Mouse (Mus musculus) ES-Bruce4 (cell line): Measurements from ENCODE around the gene Map3k14.

Experiments
- CTCF ChIP-seq: IDR thresholded peaks from one replicate; pipeline ENCODE4 v1.8.1; 2011; ENCODE audit warnings: low read depth, low read length
- EP300 ChIP-seq: IDR thresholded peaks from 2 replicates; pipeline ENCODE4 v1.6.1; 2011; ENCODE audit warnings: low read depth, low read length; ENCODE audit not compliant: insufficient read depth
- POLR2A ChIP-seq: IDR thresholded peaks from one replicate; pipeline ENCODE4 v1.8.1; 2011; ENCODE audit warnings: low read length; ENCODE audit not compliant: insufficient read depth

DNA sequence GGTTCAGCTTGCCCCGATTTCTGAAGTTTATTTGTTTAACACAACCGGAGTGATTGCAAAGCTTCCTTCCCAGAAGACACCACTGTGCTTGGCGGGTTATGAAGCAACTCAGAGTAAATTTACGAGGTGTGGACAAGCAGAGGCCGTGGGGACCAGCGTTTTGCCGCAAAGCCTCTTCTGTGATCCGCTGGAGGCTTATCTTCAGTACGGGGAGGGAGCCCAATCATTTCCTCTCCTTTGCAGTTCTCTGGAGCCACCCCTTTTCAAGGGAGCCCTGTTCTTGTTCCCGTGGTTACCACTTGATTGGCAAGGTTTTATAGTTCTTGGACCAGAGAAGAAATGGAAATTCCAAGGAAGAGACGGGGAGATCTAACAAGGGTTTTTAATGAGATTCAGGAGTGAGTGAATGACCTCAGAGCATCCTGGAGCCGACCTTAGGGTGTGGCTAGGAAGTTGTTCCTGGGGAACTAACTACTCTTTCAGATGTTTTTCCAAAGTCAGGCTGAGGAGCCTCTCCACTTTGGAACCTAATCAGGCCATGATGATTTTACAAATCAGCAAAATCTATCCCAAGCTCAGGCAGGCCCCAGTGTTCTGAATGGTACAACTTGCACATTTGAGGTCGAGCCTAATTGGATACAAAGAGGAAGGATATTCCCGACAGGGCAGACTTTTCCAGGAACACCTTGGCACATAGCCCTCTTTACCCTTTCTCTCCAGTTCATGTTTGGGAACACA lies 25.0 kb upstream of the Map3k14 start:
- TF ChIP-seq CTCF = no peak
- no peak for TF ChIP-seq POLR2A
- no peak for TF ChIP-seq EP300
